Mouse (Mus musculus) hindbrain, embryonic 14.5 days (tissue): ENCODE measurements around the gene Matn1. TPM values are rescaled to one million over a fixed set of nuclear protein-coding genes. Genes with fewer than 3 reads are reported as not detected.

Experiments
- ATAC-seq: fragments of 200-750 bp; cut with Nextera tagmentation; 2 replicates; pipeline ENCODE4 v1.8.0; 2017; ENCODE audit warnings: moderate number of reproducible peaks, mild to moderate bottlenecking, moderate TSS enrichment, moderate library complexity; ENCODE audit not compliant: low FRiP score
- DNase-seq: peaks from one replicate; pipeline ENCODE4 v3.0.0-alpha.2; 2015; ENCODE audit warnings: low spot score
- H3K27ac ChIP-seq: fragments of 300-500 bp; sonication (generic); 2 replicates; pipeline ENCODE4 v1.5.1; 2014; ENCODE audit warnings: mild to moderate bottlenecking, moderate library complexity
- H3K27me3 ChIP-seq: fragments of 300-500 bp; sonication (generic); 2 replicates; pipeline ENCODE4 v1.6.1; 2014; ENCODE audit warnings: mild to moderate bottlenecking, low read length, mixed read lengths; ENCODE audit not compliant: control insufficient read depth, insufficient read depth
- H3K36me3 ChIP-seq: fragments of 300-500 bp; sonication (generic); replicated peaks from 2 replicates; pipeline ENCODE4 v1.6.1; 2014; ENCODE audit not compliant: control insufficient read depth, insufficient read depth
- H3K4me1 ChIP-seq: fragments of 300-500 bp; sonication (generic); replicated peaks from 2 replicates; pipeline ENCODE4 v1.6.1; 2014; ENCODE audit warnings: antibody characterized with exemption, low read length, mixed read lengths; ENCODE audit not compliant: control insufficient read depth, insufficient read depth
- H3K4me2 ChIP-seq: fragments of 300-500 bp; sonication (generic); replicated peaks from 2 replicates; pipeline ENCODE4 v1.6.1; 2014; ENCODE audit warnings: mild to moderate bottlenecking, moderate library complexity
- H3K4me3 ChIP-seq: fragments of 300-500 bp; sonication (generic); replicated peaks from 2 replicates; pipeline ENCODE4 v1.5.1; 2014; ENCODE audit warnings: mild to moderate bottlenecking, low read length
- H3K9ac ChIP-seq: fragments of 300-500 bp; sonication (generic); 2 replicates; pipeline ENCODE4 v1.6.1; 2014
- H3K9me3 ChIP-seq: fragments of 300-500 bp; sonication (generic); 2 replicates; pipeline ENCODE4 v1.6.1; 2016; ENCODE audit warnings: low read length; ENCODE audit not compliant: control insufficient read depth
- WGBS: fragments of 180-500 bp; shearing (Covaris S2); extraction: QIAGEN DNeasy Blood & Tissue Kit; methylation state at CpG from one replicate; pipeline ENCODE4 v1.1.7; 2014; 5-methylcytosine and 5-hydroxymethylcytosine counted together
- polyA plus RNA-seq: library from polyadenylated mRNA; unstranded; fragments of >200 nt; fragmentation: Nextera tagmentation; extraction: Ambion mirVana; gene quantifications from 2 replicates; pipeline ENCODE4 v1.2.1, GENCODE M21; 2014

The Matn1 gene
- polyA plus RNA-seq, 1 experiment from 2014 or later, result not detected

DNA sequence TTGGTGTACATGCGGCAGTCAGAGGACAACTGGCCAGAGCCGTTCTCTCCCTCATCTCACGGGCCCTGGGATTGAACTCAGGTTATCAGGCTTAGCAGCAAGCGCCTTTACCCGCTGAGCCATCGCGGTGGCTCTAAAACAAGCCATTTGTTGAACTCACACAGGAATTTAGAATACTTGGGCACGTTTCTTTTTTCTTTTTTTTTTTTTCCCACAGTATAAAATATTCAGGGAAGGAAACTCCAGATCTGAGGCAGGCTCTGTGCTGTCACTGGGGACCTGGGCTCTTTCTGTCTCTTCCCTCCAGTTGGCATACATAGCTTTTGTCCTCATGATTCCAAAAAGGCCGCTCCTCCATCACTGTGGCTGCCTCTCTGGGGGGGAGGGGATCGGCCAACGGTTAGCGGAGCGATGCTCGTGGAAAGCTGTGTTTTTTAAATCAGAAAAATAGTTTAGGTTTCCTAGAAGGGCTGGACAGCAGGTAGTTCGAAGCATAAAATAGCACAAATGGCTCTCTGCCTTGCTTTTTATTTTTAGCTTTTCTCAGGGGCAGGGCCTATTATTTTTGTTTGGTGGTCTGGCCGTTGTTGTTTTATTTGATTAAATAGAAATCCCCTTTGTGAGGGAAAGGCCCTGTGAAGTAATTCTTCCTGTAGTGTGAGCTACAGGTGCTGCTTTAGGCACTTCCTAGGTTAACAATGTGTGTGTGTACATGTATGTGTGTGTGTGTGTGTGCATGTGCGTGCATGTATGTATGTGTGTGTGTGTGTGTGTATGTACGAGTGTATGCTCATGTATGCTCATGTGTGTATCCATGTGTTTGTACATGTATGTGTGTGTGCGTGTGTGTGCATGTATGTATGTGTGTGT lies 36.8 kb upstream of the Matn1 start:
- Histone ChIP-seq H3K27me3 (no peaks in the 10 kb centered on the region), H3K4me1 (no peaks in the 10 kb centered on the region; the same call in 1 of the 2 replicates), H3K9ac (no peak overlapping the region), H3K4me2 (no peak overlapping the region), H3K4me3 (no peak overlapping the region), H3K9me3 (no peaks in the 10 kb centered on the region), H3K36me3 (no peaks in the 10 kb centered on the region), H3K27ac (no peak overlapping the region)
- DNase-seq, result no peak
- ATAC-seq, result no peak
- 72% methylated on average over 19 of the region's 19 CpGs for WGBS

DNA sequence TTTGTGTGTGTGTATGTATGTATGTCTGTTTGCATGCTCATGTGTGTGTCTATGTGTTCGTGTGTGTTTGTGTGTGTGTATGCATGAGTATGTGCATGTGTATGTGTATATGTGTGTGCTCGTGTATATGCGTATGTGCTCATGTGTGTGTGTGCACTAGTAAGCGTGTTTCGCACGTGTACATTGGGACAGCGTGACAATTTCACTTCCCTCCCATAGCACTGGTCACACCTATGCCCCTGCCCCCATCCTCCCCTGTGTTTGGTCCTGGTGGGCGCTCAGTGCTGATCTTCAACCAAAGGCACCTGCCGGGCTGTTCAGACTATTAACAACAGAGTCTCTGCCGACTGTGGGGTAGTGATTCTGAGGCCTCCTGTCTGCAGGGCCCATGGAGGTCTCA lies 36.1 kb upstream of the Matn1 start:
- H3K4me3 ChIP-seq, result no peak overlapping the region
- no peaks in the 10 kb centered on the region for H3K36me3 ChIP-seq
- ATAC-seq, result no peak
- WGBS, result 92% methylated on average over 10 of the region's 10 CpGs
- no peak overlapping the region for H3K27ac ChIP-seq
- no peaks in the 10 kb centered on the region for H3K27me3 ChIP-seq
- no peak for DNase-seq
- H3K9me3 ChIP-seq, result no peaks in the 10 kb centered on the region
- no peak overlapping the region for H3K4me2 ChIP-seq
- no peak overlapping the region for H3K9ac ChIP-seq
- H3K4me1 ChIP-seq, result no peaks in the 10 kb centered on the region; the same call in 1 of the 2 replicates

DNA sequence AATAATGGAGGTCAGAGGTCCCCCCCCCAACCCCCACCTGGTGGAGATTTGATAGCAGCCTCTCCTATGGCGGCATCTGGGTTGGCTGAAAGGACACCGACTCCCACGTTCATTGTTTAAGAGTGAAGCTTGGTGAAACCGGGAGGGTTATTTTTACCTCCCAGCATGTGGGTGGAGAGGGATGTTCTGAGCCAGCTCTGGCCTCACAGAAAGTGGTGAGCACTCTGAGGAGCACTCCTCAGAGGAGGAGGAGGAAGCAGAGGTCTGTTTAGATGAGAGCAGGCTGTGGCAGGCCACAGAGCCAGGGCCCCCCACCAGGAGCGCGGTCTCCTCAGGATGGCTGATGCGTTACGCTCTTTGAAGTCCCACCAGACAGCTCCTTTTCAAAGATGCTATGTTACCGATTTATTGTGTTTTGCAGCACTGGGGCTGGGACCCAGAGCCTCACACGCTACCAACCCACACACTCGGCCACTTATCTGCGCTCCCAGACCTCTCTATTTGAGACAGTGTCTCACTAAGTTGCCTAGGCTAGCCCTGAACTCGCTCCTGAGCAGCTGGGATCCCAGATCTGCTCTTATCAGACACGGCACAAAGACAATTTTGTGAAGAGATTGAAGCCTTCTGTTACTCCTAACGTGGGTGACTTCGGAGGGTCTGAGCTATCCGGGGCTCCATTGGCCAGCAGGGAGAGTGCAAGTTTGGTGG lies 34.9 kb upstream of the Matn1 start:
- H3K9me3 ChIP-seq, result no peaks in the 10 kb centered on the region
- no peak for DNase-seq
- 59% methylated on average over 17 of the region's 17 CpGs for WGBS

DNA sequence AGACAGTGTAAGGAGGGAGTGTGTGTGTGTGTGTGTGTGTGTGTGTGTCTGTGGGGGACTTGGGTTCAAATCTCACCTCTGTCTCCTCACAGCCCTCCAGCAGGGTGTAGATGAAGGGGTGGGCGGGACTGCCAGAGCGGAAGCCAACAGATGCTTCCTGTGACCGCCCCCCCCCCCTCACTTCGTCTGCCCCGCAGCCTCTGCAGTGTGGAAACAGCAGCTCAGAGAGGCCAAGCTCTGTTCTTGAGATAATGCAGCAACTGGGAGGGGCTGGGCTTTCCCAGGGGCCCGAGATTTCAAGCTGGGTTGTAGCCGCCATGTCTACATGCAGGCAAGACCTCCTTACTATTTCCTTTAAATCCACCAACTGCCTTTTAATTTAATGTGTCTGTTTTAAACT lies 33.5 kb upstream of the Matn1 start:
- WGBS, result 53% methylated on average over 7 of the region's 7 CpGs

More for the DNA sequence above, 34.9 kb upstream of the Matn1 start:
- Histone ChIP-seq H3K4me3 (no peak overlapping the region), H3K4me1 (no peaks in the 10 kb centered on the region; the same call in 1 of the 2 replicates), H3K27ac (no peak overlapping the region), H3K36me3 (no peaks in the 10 kb centered on the region), H3K4me2 (no peak overlapping the region), H3K27me3 (no peaks in the 10 kb centered on the region), H3K9ac (no peak overlapping the region)
- no peak for ATAC-seq

DNA sequence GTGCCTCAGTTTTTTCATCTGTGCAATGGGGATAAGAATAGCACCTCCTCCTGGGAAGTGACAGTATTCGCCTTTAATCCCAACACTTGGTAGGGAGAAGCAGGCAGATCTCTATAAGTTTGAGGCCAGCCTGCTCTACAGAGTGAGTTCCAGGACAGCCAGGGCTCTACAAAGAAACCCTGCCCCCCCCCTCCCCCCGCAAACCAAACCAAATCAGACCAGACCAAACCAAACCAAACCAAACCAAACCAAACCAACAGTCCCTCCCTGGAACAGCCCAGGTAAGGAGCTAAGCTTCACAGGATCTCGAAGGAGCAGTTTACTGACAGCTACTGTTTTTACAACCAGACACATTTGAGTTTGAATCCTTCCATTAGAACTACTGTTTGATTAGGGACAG lies 31.6 kb upstream of the Matn1 start:
- Histone ChIP-seq H3K9ac (no peak overlapping the region), H3K36me3 (no peaks in the 10 kb centered on the region), H3K4me1 (no peaks in the 10 kb centered on the region; the same call in 1 of the 2 replicates), H3K27ac (no peak overlapping the region), H3K4me3 (no peak overlapping the region), H3K27me3 (no peaks in the 10 kb centered on the region), H3K4me2 (no peak overlapping the region), H3K9me3 (no peaks in the 10 kb centered on the region)
- DNase-seq (no peak), ATAC-seq (no peak)
- 91% methylated on average over 3 of the region's 3 CpGs for whole genome bisulfite sequencing

More for the DNA sequence above, 33.5 kb upstream of the Matn1 start:
- H3K27ac ChIP-seq, result no peak overlapping the region
- DNase-seq (no peak), ATAC-seq (no peak)
- H3K4me2 ChIP-seq, result no peak overlapping the region
- H3K4me3 ChIP-seq, result no peak overlapping the region
- no peaks in the 10 kb centered on the region for H3K9me3 ChIP-seq
- H3K36me3 ChIP-seq, result no peaks in the 10 kb centered on the region
- H3K4me1 ChIP-seq, result no peaks in the 10 kb centered on the region; the same call in 1 of the 2 replicates
- no peaks in the 10 kb centered on the region for H3K27me3 ChIP-seq
- H3K9ac ChIP-seq, result no peak overlapping the region

DNA sequence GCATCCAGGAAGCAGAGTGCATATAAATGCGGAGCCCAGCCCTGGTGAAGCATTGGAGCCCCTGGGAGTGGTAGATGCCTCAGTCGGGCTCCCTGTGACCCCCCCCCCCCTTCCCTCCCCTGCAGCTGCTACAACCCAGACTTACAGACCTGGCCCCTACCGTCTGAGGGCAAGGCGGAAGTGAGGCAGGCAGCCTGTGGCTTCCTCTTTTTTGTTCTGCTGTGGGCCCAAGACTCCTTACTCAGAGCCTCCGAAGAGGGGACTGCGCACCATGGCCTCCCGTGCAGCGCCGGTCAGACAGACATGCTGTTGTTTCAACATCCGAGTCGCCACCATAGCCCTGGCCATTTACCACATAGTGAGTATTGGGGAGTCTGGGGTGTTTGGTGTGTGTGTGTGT lies 31.1 kb upstream of the Matn1 start, which contains the start of gene Laptm5:
TSS of gene Laptm5 (plus strand) at position 49 of the 400 bp plus-strand sequence.
- Histone ChIP-seq H3K27me3 (no peaks in the 10 kb centered on the region), H3K4me1 (no peaks in the 10 kb centered on the region), H3K4me3 (no peak within 1 kb of the TSS), H3K9me3 (no peaks in the 10 kb centered on the region), H3K27ac (no peak within 1 kb of the TSS), H3K4me2 (no peak within 1 kb of the TSS), H3K36me3 (no peaks in the 10 kb centered on the region), H3K9ac (no peak within 1 kb of the TSS)
- WGBS, result 74% methylated on average over 11 of the region's 11 CpGs
- ATAC-seq (no peak), DNase-seq (no peak)

DNA sequence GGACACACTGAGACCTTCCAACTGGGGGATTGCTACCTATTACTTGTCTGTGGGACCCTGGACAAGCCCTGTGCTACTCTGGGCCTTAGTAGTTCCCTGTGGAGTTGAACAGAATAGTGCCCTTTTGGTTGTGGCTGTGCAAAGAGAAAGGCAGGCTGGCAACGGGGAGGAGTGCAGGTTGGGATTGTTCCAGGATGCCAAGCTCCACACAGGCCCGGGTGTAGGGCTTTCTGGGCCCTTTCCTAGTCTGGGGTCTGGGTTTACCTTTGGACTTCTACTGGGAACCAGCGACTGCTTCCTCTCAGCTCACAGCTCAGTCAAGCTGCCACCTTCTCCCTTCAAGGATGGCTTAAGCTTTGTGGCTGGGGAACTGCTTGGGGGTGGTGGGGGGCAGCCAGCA lies 30.7 kb upstream of the Matn1 start:
- H3K36me3 ChIP-seq, result no peaks in the 10 kb centered on the region
- H3K9ac ChIP-seq, result no peak overlapping the region
- 72% methylated on average over 3 of the region's 3 CpGs for WGBS
- H3K4me3 ChIP-seq, result no peak overlapping the region
- H3K9me3 ChIP-seq, result no peaks in the 10 kb centered on the region
- no peak overlapping the region for H3K27ac ChIP-seq
- no peaks in the 10 kb centered on the region for H3K27me3 ChIP-seq
- no peak overlapping the region for H3K4me2 ChIP-seq
- no peak for ATAC-seq
- no peaks in the 10 kb centered on the region for H3K4me1 ChIP-seq
- no peak for DNase-seq

DNA sequence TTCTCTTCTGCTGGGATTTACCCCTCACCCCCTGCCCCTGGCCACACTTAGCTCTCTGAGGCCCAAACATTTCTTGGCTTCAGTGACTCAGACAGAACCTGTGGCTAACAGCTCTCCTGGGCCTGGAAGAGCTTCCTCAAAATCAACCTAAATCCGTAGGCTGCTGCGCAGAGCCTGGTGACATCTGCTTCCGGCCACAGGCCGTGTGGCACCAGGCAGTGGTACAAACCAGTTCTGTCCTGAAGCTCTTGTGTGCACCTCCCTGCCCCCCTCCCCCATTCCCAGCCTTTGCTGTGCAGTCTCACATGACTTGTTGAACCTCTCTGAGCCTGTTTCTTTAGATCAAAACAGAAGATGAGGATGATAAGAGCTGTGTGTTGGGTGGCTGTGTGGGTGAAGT lies 30.2 kb upstream of the Matn1 start:
- 83% methylated on average over 4 of the region's 4 CpGs for WGBS
- ATAC-seq, result no peak
- Histone ChIP-seq H3K27ac (no peak overlapping the region), H3K4me3 (no peak overlapping the region), H3K9ac (no peak overlapping the region), H3K27me3 (no peaks in the 10 kb centered on the region), H3K4me2 (no peak overlapping the region), H3K9me3 (no peaks in the 10 kb centered on the region), H3K4me1 (no peaks in the 10 kb centered on the region), H3K36me3 (no peaks in the 10 kb centered on the region)
- no peak for DNase-seq

DNA sequence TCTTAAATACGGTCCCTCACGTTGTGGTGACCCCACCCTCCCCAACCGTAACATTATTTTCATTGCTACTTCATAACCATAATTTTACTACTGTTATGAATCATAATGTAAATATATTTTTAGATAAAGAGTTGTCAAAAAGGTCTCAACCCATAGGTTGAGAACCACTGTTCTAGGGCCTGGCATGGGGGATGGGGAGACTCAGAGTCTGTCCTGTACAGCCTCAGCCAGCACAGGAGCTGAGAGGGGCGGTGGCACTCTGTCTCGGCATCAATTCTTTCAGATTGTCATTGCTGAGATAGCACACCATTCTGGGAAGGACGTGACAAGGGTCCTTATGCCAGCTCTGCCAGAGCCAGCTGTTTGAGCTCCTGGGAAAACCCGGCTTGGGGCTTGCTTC lies 29.7 kb upstream of the Matn1 start:
- Histone ChIP-seq H3K4me2 (no peak overlapping the region), H3K9ac (no peak overlapping the region), H3K4me3 (no peak overlapping the region), H3K27me3 (no peaks in the 10 kb centered on the region), H3K4me1 (peaks cover 3% of the 10 kb centered on the region; the same call in 1 of the 2 replicates), H3K9me3 (no peaks in the 10 kb centered on the region), H3K36me3 (no peaks in the 10 kb centered on the region), H3K27ac (no peak overlapping the region)
- ATAC-seq (no peak), DNase-seq (no peak)
- WGBS, result 79% methylated on average over 7 of the region's 7 CpGs
